In genomic region chr9:68852934-68853333, GRCm38 (mm10) we compare ENCODE assay signal across 28 mouse cellular contexts.
"Had no signal": no experiment of that assay in that cellular context is flagged by ENCODE, and none has a peak within 500 bp of the region (broad histone marks: within the 10 kb centered on the region; RNA-seq: fewer than 3 reads in every experiment).

No protein-coding gene starts in this region.

- H3K9ac ChIP-seq: embryonic facial prominence, embryonic 12.5 days; embryonic facial prominence, embryonic 13.5 days; embryonic facial prominence, embryonic 15.5 days; forebrain, embryonic 12.5 days; forebrain, embryonic 13.5 days; forebrain, embryonic 15.5 days; forebrain, postnatal 0 days had no signal

- ATAC-seq: forebrain, embryonic 13.5 days; forebrain, embryonic 14.5 days; forebrain, embryonic 15.5 days; forebrain, embryonic 16.5 days; forebrain, postnatal 0 days had no signal

- H3K27me3 ChIP-seq: embryonic facial prominence, embryonic 13.5 days; embryonic facial prominence, embryonic 15.5 days; forebrain, embryonic 12.5 days; forebrain, embryonic 13.5 days; forebrain, embryonic 15.5 days had no signal

- H3K27ac ChIP-seq: embryonic facial prominence, embryonic 10.5 days; embryonic facial prominence, embryonic 12.5 days; embryonic facial prominence, embryonic 13.5 days; embryonic facial prominence, embryonic 15.5 days; forebrain, embryonic 10.5 days; forebrain, embryonic 12.5 days; forebrain, embryonic 13.5 days; forebrain, embryonic 15.5 days; gastrocnemius, adult 2 months had no signal

- DNase-seq: cerebellum, adult 18-20 months; cerebellum, adult 2 months; cerebellum, adult 8-10 months; cerebellum, adult 9-10 months; cerebellum, adult 9-11 months; cerebellum, postnatal 10 days; cerebellum, postnatal 14 days; cerebellum, postnatal 25 days; cerebellum, postnatal 36 days; embryo, embryonic 11 days; forebrain, postnatal 0 days; gastrocnemius, adult 2 months; gastrocnemius, postnatal 10 days; gastrocnemius, postnatal 14 days; gastrocnemius, postnatal 25 days; gastrocnemius, postnatal 36 days; heart, adult 11 months had no signal

- H3K36me3 ChIP-seq: embryonic facial prominence, embryonic 10.5 days; embryonic facial prominence, embryonic 12.5 days; embryonic facial prominence, embryonic 13.5 days; embryonic facial prominence, embryonic 15.5 days; forebrain, embryonic 10.5 days; forebrain, embryonic 12.5 days; forebrain, embryonic 15.5 days had no signal

- H3K9me3 ChIP-seq: embryonic facial prominence, embryonic 10.5 days; embryonic facial prominence, embryonic 12.5 days; embryonic facial prominence, embryonic 13.5 days; embryonic facial prominence, embryonic 15.5 days; forebrain, embryonic 10.5 days; forebrain, embryonic 12.5 days; forebrain, embryonic 13.5 days; forebrain, embryonic 15.5 days had no signal

- H3K4me2 ChIP-seq: embryonic facial prominence, embryonic 12.5 days; embryonic facial prominence, embryonic 13.5 days; embryonic facial prominence, embryonic 15.5 days; forebrain, embryonic 12.5 days; forebrain, embryonic 13.5 days; forebrain, embryonic 15.5 days had no signal

- H3K4me3 ChIP-seq: embryonic facial prominence, embryonic 10.5 days; embryonic facial prominence, embryonic 12.5 days; embryonic facial prominence, embryonic 13.5 days; embryonic facial prominence, embryonic 15.5 days; erythroblast, embryonic 14.5 days; forebrain, embryonic 10.5 days; forebrain, embryonic 12.5 days; forebrain, embryonic 13.5 days; forebrain, embryonic 15.5 days; gastrocnemius, adult 2 months had no signal
